Mouse (Mus musculus) splenic B cell, adult 2 months (primary cell): ENCODE measurements around the gene St6galnac6.

Experiments used
- DNase-seq: peaks from one replicate; pipeline ENCODE4 v3.0.0-alpha.2; 2011; ENCODE audit warnings: low read depth, low spot score
- H3K27me3 ChIP-seq: 2 replicates; pipeline ENCODE4 v1.6.1; 2012; ENCODE audit warnings: mild to moderate bottlenecking, low read length, moderate library complexity, mixed read lengths; ENCODE audit not compliant: control insufficient read depth, poor library complexity, insufficient read depth, severe bottlenecking
- H3K36me3 ChIP-seq: 2 replicates; pipeline ENCODE4 v1.6.1; 2012; ENCODE audit warnings: mild to moderate bottlenecking, low read length, moderate library complexity, mixed read lengths; ENCODE audit not compliant: control insufficient read depth, poor library complexity, insufficient read depth, severe bottlenecking

St6galnac6 gene

GRCm38 (mm10) chr2:32634277-32635105 lies 35.0 kb downstream of the St6galnac6 start:
- no peak for DNase-seq
- H3K36me3 ChIP-seq = no peaks in the 10 kb centered on the region

GRCm38 (mm10) chr2:32636617-32637016 lies 37.1 kb downstream of the St6galnac6 start:
- H3K36me3 ChIP-seq = no peaks in the 10 kb centered on the region
- H3K27me3 ChIP-seq = no peaks in the 10 kb centered on the region
- DNase-seq = no peak

More at GRCm38 (mm10) chr2:32634277-32635105, 35.0 kb downstream of the St6galnac6 start:
- H3K27me3 ChIP-seq = no peaks in the 10 kb centered on the region

GRCm38 (mm10) chr2:32637778-32638281 lies 38.3 kb downstream of the St6galnac6 start:
- Histone ChIP-seq H3K36me3 (no peaks in the 10 kb centered on the region), H3K27me3 (no peaks in the 10 kb centered on the region)
- DNase-seq = peak; percentile 69

- Histone ChIP-seq H3K36me3 (no peaks in the 10 kb centered on the region), H3K27me3 (no peaks in the 10 kb centered on the region)
- DNase-seq = no peak
These were observed 40.1 kb downstream of the St6galnac6 start for GRCm38 (mm10) chr2:32639632-32640031.

- Histone ChIP-seq H3K36me3 (no peaks in the 10 kb centered on the region), H3K27me3 (no peaks in the 10 kb centered on the region)
- no peak for DNase-seq
These were observed 41.1 kb downstream of the St6galnac6 start for GRCm38 (mm10) chr2:32640550-32641051.

- H3K36me3 ChIP-seq = no peaks in the 10 kb centered on the region
- no peak for DNase-seq
- H3K27me3 ChIP-seq = no peaks in the 10 kb centered on the region
These were observed 42.3 kb downstream of the St6galnac6 start for GRCm38 (mm10) chr2:32641810-32642209.

- Histone ChIP-seq H3K27me3 (no peaks in the 10 kb centered on the region), H3K36me3 (no peaks in the 10 kb centered on the region)
- no peak for DNase-seq
These were observed 43.3 kb downstream of the St6galnac6 start for GRCm38 (mm10) chr2:32642813-32643212.

- DNase-seq = no peak
- no peaks in the 10 kb centered on the region for H3K36me3 ChIP-seq
- no peaks in the 10 kb centered on the region for H3K27me3 ChIP-seq
These were observed 44.6 kb downstream of the St6galnac6 start for GRCm38 (mm10) chr2:32644083-32644482.

GRCm38 (mm10) chr2:32644799-32645475 lies 45.4 kb downstream of the St6galnac6 start:
- H3K27me3 ChIP-seq = no peaks in the 10 kb centered on the region
- no peak for DNase-seq
- H3K36me3 ChIP-seq = no peaks in the 10 kb centered on the region

- Histone ChIP-seq H3K36me3 (no peaks in the 10 kb centered on the region), H3K27me3 (no peaks in the 10 kb centered on the region)
These were observed 46.1 kb downstream of the St6galnac6 start for GRCm38 (mm10) chr2:32645647-32646046.

GRCm38 (mm10) chr2:32646379-32647056 lies 47.0 kb downstream of the St6galnac6 start, which contains the start of gene Eng:
Gene Eng, plus strand, starts transcription at chr2:32646595.
- no peaks in the 10 kb centered on the region for H3K27me3 ChIP-seq
- no peaks in the 10 kb centered on the region for H3K36me3 ChIP-seq
- DNase-seq = no peak

More at GRCm38 (mm10) chr2:32645647-32646046, 46.1 kb downstream of the St6galnac6 start:
- no peak for DNase-seq

- DNase-seq = no peak
- no peaks in the 10 kb centered on the region for H3K27me3 ChIP-seq
- no peaks in the 10 kb centered on the region for H3K36me3 ChIP-seq
These were observed 47.9 kb downstream of the St6galnac6 start for GRCm38 (mm10) chr2:32647366-32647765.

GRCm38 (mm10) chr2:32653764-32654163 lies 54.3 kb downstream of the St6galnac6 start:
- DNase-seq = no peak
- H3K36me3 ChIP-seq = no peaks in the 10 kb centered on the region
- no peaks in the 10 kb centered on the region for H3K27me3 ChIP-seq

- Histone ChIP-seq H3K36me3 (no peaks in the 10 kb centered on the region), H3K27me3 (no peaks in the 10 kb centered on the region)
- peak; percentile 19 for DNase-seq
These were observed 55.4 kb downstream of the St6galnac6 start for GRCm38 (mm10) chr2:32654743-32655393.
